Mouse (Mus musculus) heart, postnatal 0 days (tissue): ENCODE data around the gene Timm8a2. TPM values are rescaled to one million over a fixed set of nuclear protein-coding genes. Genes with fewer than 3 reads are reported as not detected.

Experiments
- ATAC-seq: fragments of 200-750 bp; cut with Nextera tagmentation; 2 replicates; pipeline ENCODE4 v1.8.0; 2017; ENCODE audit warnings: low read depth, moderate number of reproducible peaks, moderate library complexity; ENCODE audit not compliant: insufficient read depth
- DNase-seq: peaks from one replicate; pipeline ENCODE4 v3.0.0-alpha.2; 2016; ENCODE audit warnings: low spot score
- H3K27ac ChIP-seq: fragments of 300-500 bp; sonication (generic); 2 replicates; pipeline ENCODE4 v1.5.1; 2014; ENCODE audit warnings: low read depth, mild to moderate bottlenecking
- H3K27me3 ChIP-seq: fragments of 300-500 bp; sonication (generic); 2 replicates; pipeline ENCODE4 v1.6.1; 2014; ENCODE audit warnings: low read length, mixed read lengths; ENCODE audit not compliant: control insufficient read depth, insufficient read depth
- H3K36me3 ChIP-seq: fragments of 300-500 bp; sonication (generic); replicated peaks from 2 replicates; pipeline ENCODE4 v1.6.1; 2014; ENCODE audit warnings: low read length, mixed read lengths; ENCODE audit not compliant: control insufficient read depth, insufficient read depth
- H3K4me1 ChIP-seq: fragments of 300-500 bp; sonication (generic); 2 replicates; pipeline ENCODE4 v1.6.1; 2014; ENCODE audit warnings: antibody characterized with exemption; ENCODE audit not compliant: control insufficient read depth, insufficient read depth
- H3K4me2 ChIP-seq: fragments of 300-500 bp; sonication (generic); 2 replicates; pipeline ENCODE4 v1.6.1; 2014; ENCODE audit warnings: low read depth, mild to moderate bottlenecking, low read length, moderate library complexity
- H3K4me3 ChIP-seq: fragments of 300-500 bp; sonication (generic); 2 replicates; pipeline ENCODE4 v1.5.1; 2014; ENCODE audit warnings: low read depth, low read length
- H3K9ac ChIP-seq: fragments of 300-500 bp; sonication (generic); replicated peaks from 2 replicates; pipeline ENCODE4 v1.6.1; 2014; ENCODE audit warnings: low read depth, low read length, mixed read lengths
- H3K9me3 ChIP-seq: fragments of 300-500 bp; sonication (generic); replicated peaks from 2 replicates; pipeline ENCODE4 v1.6.1; 2016; ENCODE audit warnings: low read length; ENCODE audit not compliant: control insufficient read depth
- CTCF ChIP-seq: IDR thresholded peaks from 2 replicates; pipeline ENCODE4 v1.5.1; 2016; ENCODE audit warnings: antibody characterized with exemption, control low read depth, low read depth
- EP300 ChIP-seq: IDR thresholded peaks from 2 replicates; pipeline ENCODE4 v1.6.1; 2016; ENCODE audit warnings: antibody characterized with exemption, low read depth
- WGBS: fragments of 180-500 bp; shearing (Covaris S2); extraction: QIAGEN DNeasy Blood & Tissue Kit; methylation state at CpG from one replicate; pipeline ENCODE4 v1.1.7; 2014; 5-methylcytosine and 5-hydroxymethylcytosine counted together
- polyA plus RNA-seq: library from polyadenylated mRNA; unstranded; fragments of >200 nt; fragmentation: Nextera tagmentation; extraction: Ambion mirVana; gene quantifications from 2 replicates; pipeline ENCODE4 v1.2.1, GENCODE M21; 2015
- total RNA-seq: library from RNA; depleted of rRNA; stranded (reverse); fragments of >200 nt; gene quantifications from 2 replicates; pipeline ENCODE4 v1.2.3, GENCODE M21; 2014; ENCODE audit warnings: low replicate concordance

Timm8a2 gene
- total and polyA plus RNA-seq, 2 experiments from 2014 or later = not detected

DNA sequence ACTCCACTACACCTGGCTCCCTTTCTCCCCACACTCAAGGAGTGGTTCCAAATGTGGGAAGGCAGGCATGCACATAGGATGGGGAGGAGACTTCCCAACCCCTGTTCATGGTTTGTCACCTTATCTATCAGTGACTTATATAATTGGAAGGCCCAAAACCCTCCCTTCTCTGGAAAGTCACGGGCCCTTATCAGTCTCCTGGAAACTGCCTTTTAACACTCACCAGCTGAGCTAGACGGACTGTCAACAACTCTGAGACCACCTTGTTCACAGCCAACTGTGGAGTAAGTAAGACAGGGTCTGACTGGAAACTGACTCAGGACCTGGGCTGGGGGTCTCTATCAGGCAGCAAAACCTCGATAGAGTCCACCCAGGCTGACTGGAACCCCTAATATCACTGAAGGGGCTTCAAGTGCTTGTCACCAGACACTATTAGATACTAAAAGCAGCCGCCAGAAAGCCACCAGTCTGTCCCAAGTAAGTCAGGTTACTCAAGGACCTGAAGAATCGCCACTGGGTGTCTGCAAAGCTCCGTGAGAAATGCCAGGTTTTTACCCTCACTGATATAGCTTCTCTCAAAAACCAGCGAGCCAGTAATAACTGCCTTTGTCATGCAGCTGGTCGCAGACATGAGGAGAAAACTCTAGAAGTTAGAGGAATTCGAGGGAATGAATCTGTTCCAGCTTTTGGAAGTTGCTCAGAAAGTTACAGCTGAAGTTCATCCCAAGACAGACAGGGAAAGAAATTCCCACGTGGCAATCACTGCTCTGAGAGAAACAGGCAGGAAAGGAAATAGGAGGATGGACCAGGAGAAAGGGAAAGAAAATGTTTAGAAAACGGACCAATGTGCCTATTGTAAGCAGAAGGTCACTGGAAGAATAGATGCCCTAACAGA, 34.6 kb downstream of the Timm8a2 start:
- TF ChIP-seq EP300 = peak; percentile 93
- peak; percentile 10; the same call in 1 of the 2 replicates for TF ChIP-seq CTCF
- Histone ChIP-seq H3K27me3 (peaks cover 45% of the 10 kb centered on the region), H3K9me3 (no peaks in the 10 kb centered on the region), H3K4me3 (no peak overlapping the region), H3K27ac (peak overlapping the region; percentile 4), H3K4me1 (peaks cover 15% of the 10 kb centered on the region), H3K9ac (no peak overlapping the region), H3K4me2 (peak overlapping the region; percentile 7; the same call in 1 of the 2 replicates), H3K36me3 (no peaks in the 10 kb centered on the region)
- DNase-seq (peak; percentile 75), ATAC-seq (peak; percentile 83)
- WGBS = 9% methylated on average over 11 of the region's 11 CpGs

DNA sequence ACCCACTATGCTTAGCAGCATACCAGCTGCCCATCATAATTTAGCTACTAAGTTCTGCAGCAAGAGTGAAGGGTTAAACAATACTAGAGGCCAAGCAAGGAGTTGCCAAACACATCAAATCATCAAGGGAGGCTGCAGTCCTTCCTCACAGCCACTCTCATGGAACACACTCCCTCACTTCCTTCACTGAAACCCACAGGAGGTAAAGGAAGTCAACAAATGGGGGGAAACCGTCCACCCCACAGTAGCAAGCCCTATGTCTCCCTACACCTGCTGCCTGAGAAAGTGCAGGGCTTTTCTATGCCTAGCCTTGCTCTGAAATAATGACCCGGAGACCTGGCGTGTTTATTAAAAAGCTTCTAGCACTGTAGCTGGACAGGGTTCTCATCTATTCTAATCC, 35.5 kb downstream of the Timm8a2 start:
- Histone ChIP-seq H3K4me2 (no peak overlapping the region), H3K9ac (no peak overlapping the region), H3K4me3 (no peak overlapping the region), H3K4me1 (peaks cover 15% of the 10 kb centered on the region), H3K9me3 (no peaks in the 10 kb centered on the region), H3K27me3 (peaks cover 40% of the 10 kb centered on the region), H3K27ac (no peak overlapping the region), H3K36me3 (no peaks in the 10 kb centered on the region)
- ATAC-seq (no peak), DNase-seq (no peak)
- TF ChIP-seq CTCF (no peak), EP300 (no peak)
- WGBS = 72% methylated on average over 3 of the region's 3 CpGs

DNA sequence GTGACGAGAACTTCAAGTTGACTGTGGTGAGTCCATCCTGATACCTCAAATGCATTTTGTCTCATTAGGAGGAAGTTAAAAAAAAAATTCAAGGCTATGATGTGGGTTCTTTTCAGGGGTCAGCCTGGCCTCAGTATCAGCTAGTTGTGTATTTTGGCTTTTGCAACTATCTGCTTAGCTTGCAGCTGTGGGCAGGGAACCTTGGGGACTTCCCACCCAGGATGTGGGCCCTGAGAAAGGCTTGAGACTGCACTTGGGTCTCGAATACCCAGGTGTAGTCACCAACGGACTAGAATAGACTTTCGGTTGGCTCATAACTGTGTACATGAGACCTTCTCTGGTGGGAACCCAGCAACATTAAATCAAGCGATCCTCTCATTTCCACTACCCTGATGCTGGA, 38.9 kb downstream of the Timm8a2 start:
- H3K9me3 ChIP-seq = no peaks in the 10 kb centered on the region
- H3K9ac ChIP-seq = no peak overlapping the region
- TF ChIP-seq CTCF (no peak), EP300 (no peak)
- 87% methylated on average over 5 of the region's 5 CpGs for WGBS
- no peak overlapping the region for H3K27ac ChIP-seq
- H3K4me2 ChIP-seq = no peak overlapping the region
- peaks cover 21% of the 10 kb centered on the region for H3K4me1 ChIP-seq
- H3K27me3 ChIP-seq = peaks cover 17% of the 10 kb centered on the region; the same call in 1 of the 2 replicates
- H3K36me3 ChIP-seq = no peaks in the 10 kb centered on the region
- no peak overlapping the region for H3K4me3 ChIP-seq
- ATAC-seq (no peak), DNase-seq (no peak)

DNA sequence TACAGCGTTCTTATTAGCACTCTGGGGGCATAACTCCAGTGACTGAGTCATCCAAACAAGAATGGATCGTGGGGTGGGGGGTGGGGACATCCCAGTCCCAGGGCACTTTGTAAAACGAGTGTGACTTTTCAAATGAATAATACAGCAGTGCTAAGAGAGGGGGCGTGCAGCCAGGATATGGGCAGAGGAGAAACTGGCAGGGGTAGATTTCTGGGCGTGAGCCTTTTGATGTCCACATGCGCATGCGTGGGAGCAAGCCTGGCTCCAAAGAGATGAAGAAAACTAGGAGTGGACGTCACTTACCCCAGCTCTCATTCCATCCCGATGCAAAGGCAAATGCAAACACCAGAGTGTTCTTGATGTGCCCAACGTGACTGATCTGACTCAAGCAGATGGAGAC, 39.9 kb downstream of the Timm8a2 start:
- 55% methylated on average over 10 of the region's 10 CpGs for WGBS
- H3K9ac ChIP-seq = no peak overlapping the region
- H3K36me3 ChIP-seq = no peaks in the 10 kb centered on the region
- peak overlapping the region; percentile 11; the same call in 1 of the 2 replicates for H3K27ac ChIP-seq
- DNase-seq (no peak), ATAC-seq (no peak)
- peaks cover 17% of the 10 kb centered on the region; the same call in 1 of the 2 replicates for H3K27me3 ChIP-seq
- no peak overlapping the region for H3K4me2 ChIP-seq
- no peaks in the 10 kb centered on the region for H3K9me3 ChIP-seq
- no peak for TF ChIP-seq CTCF
- TF ChIP-seq EP300 = no peak
- H3K4me3 ChIP-seq = no peak overlapping the region
- H3K4me1 ChIP-seq = peaks cover 14% of the 10 kb centered on the region

DNA sequence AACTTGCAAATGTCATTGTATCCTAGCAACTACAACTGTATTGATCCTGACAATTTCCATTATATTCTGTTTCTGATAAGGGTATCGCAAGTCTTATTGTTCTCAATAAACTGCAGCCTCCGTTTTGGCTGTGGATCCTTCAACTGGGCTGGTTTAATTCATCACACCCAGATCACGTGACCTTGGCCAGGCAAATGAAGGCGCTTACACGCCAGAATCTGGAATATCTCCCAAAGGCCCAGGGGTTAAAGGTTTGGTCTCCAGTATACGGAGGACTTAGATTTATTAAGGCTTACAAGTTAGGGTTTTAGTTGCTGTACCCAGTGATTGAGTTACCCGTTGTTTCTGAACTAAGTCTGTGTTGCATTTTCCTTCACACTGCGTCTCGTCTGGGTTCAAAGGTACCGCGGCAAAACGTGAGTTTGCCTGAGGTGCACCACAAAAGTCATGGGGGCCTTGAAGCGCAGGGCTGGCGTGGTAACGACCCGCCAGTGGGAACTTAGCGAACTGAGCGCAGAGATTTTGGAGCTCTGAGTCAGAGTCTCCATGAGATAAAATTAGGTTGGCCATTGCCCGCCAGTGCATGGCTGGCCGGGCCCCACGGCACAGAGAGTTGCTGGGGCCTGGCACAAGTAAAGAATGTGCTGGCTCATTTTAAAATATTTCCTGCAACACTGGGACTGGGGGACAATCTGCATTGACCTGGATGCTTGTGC, 41.2 kb downstream of the Timm8a2 start:
- TF ChIP-seq EP300 (no peak), CTCF (no peak)
- Histone ChIP-seq H3K27me3 (peaks cover 11% of the 10 kb centered on the region; the same call in 1 of the 2 replicates), H3K36me3 (no peaks in the 10 kb centered on the region), H3K9me3 (no peaks in the 10 kb centered on the region), H3K9ac (no peak overlapping the region), H3K4me1 (0 out of 2 replicates have a peak, but pooled peaks cover 7% of the 10 kb centered on the region), H3K4me3 (no peak overlapping the region), H3K4me2 (no peak overlapping the region), H3K27ac (peak overlapping the region; percentile 56)
- ATAC-seq = peak; percentile 69
- WGBS = 50% methylated on average over 21 of the region's 21 CpGs
- DNase-seq = peak; percentile 30
